Mouse (Mus musculus): ENCODE measurements at regions not wholly inside any gene's neighbourhood (a gene's known extent, or its start where the extent isn't known, plus 50 kb on each side); places are given as distances from the start of the nearest gene placed in this dataset.

- no peak for DNase-seq (ENCODE audit: low spot score)
These were observed 110.5 kb upstream of the Hs6st1 start for GRCm38 (mm10) chr1:35957425-35958372.

- no peak for DNase-seq (ENCODE audit: low spot score)
These were observed 108.5 kb upstream of the Hs6st1 start for GRCm38 (mm10) chr1:35959729-35960128.

GRCm38 (mm10) chr1:35960844-35961243, 107.4 kb upstream of the Hs6st1 start:
- DNase-seq (ENCODE audit: low spot score), result no peak

GRCm38 (mm10) chr1:35961923-35962322, 106.3 kb upstream of the Hs6st1 start:
- DNase-seq (ENCODE audit: low spot score), result no peak

- DNase-seq (ENCODE audit: low spot score), result no peak
These were observed 99.7 kb upstream of the Hs6st1 start for GRCm38 (mm10) chr1:35968489-35968888.

GRCm38 (mm10) chr1:35971435-35972189, 96.6 kb upstream of the Hs6st1 start:
- DNase-seq (ENCODE audit: low spot score), result peak; percentile 74

GRCm38 (mm10) chr1:35972190-35972584, 96.0 kb upstream of the Hs6st1 start:
- DNase-seq (ENCODE audit: low spot score), result no peak

- DNase-seq (ENCODE audit: low spot score), result peak; percentile 10
These were observed 94.8 kb upstream of the Hs6st1 start for GRCm38 (mm10) chr1:35973386-35973785.

- no peak for DNase-seq (ENCODE audit: low spot score)
These were observed 92.5 kb upstream of the Hs6st1 start for GRCm38 (mm10) chr1:35975611-35976208.

GRCm38 (mm10) chr1:35976528-35976927, 91.7 kb upstream of the Hs6st1 start:
- no peak for DNase-seq (ENCODE audit: low spot score)

GRCm38 (mm10) chr1:35978116-35978515, 90.1 kb upstream of the Hs6st1 start:
- no peak for DNase-seq (ENCODE audit: low spot score)

GRCm38 (mm10) chr1:35978766-35979165, 89.4 kb upstream of the Hs6st1 start:
- no peak for DNase-seq (ENCODE audit: low spot score)

GRCm38 (mm10) chr1:35981226-35981625, 87.0 kb upstream of the Hs6st1 start:
- no peak for DNase-seq (ENCODE audit: low spot score)

- DNase-seq (ENCODE audit: low spot score), result peak; percentile 59
These were observed 84.8 kb upstream of the Hs6st1 start for GRCm38 (mm10) chr1:35983361-35983760.

- no peak for DNase-seq (ENCODE audit: low spot score)
These were observed 82.9 kb upstream of the Hs6st1 start for GRCm38 (mm10) chr1:35985318-35985717.

- no peak for DNase-seq (ENCODE audit: low spot score)
These were observed 81.5 kb upstream of the Hs6st1 start for GRCm38 (mm10) chr1:35986666-35987065.

- DNase-seq (ENCODE audit: low spot score), result no peak
These were observed 75.8 kb upstream of the Hs6st1 start for GRCm38 (mm10) chr1:35992227-35992909.

GRCm38 (mm10) chr1:35992937-35993336, 75.3 kb upstream of the Hs6st1 start:
- DNase-seq (ENCODE audit: low spot score), result no peak

GRCm38 (mm10) chr1:35995691-35996090, 72.5 kb upstream of the Hs6st1 start:
- peak; percentile 49 for DNase-seq (ENCODE audit: low spot score)

- no peak for DNase-seq (ENCODE audit: low spot score)
These were observed 66.9 kb upstream of the Hs6st1 start for GRCm38 (mm10) chr1:36001319-36001718.

- DNase-seq (ENCODE audit: low spot score), result no peak
These were observed 66.4 kb upstream of the Hs6st1 start for GRCm38 (mm10) chr1:36001821-36002220.

All from thymus, postnatal 0 days (tissue).